Mouse (Mus musculus): Measurements from ENCODE around the gene Plscr3. TPM values are rescaled to one million over a fixed set of nuclear protein-coding genes. Genes with fewer than 3 reads are reported as not detected.

The Plscr3 gene
- polyA plus RNA-seq, 1 experiment = 82.7 TPM

DNA sequence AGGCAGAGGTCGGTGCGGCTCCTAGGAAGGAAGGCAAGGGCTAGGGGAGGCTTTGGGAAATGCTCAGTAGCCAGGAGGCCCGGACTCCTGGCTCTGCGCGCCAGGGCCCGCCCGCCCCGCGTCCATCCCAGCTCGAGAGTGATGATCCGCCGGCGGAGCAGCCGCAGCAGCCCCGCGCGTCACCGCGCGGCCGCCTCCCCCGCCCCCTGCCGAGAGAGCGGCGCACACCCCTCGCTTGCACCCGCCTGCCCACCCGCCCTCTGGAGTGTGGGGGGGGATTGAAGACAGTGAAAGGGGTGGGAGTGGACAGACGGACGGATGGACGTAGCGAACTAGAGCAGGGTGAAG lies 8.6 kb upstream of the Plscr3 start, which contains the start of gene Nlgn2:
Nlgn2 (minus strand) TSS at position 181 of the 348 bp plus-strand sequence.
- Histone ChIP-seq H3K79me2 (ENCODE audit: control insufficient read depth, insufficient read depth) (peaks cover 18% of the 10 kb centered on the region), H3K79me3 (ENCODE audit: low read depth) (no peaks in the 10 kb centered on the region), H3K4me3 (ENCODE audit: insufficient read depth, poor library complexity, severe bottlenecking) (peak within 1 kb of the TSS; percentile 76), H3K36me3 (ENCODE audit: control insufficient read depth, insufficient read depth) (peaks cover 12% of the 10 kb centered on the region), H3K27me3 (ENCODE audit: control insufficient read depth, insufficient read depth, insufficient read length) (no peaks in the 10 kb centered on the region), H3ac (ENCODE audit: control insufficient read depth, insufficient read length, low read depth) (peak within 1 kb of the TSS; percentile 86)
- TF ChIP-seq MAX (IDR thresholded peaks at IDR 0.05) (no peak), MYOG (IDR thresholded peaks at IDR 0.05; ENCODE audit: control insufficient read depth, extremely low read depth, insufficient read length) (no peak), FOSL1 (IDR thresholded peaks at IDR 0.05; ENCODE audit: insufficient read depth, low read length, poor library complexity, severe bottlenecking) (no peak), USF1 (IDR thresholded peaks at IDR 0.05; ENCODE audit: low read depth) (no peak), CTCF (IDR thresholded peaks at IDR 0.05; ENCODE audit: control insufficient read depth, insufficient read depth, insufficient read length) (no peak), MYOD1 (IDR thresholded peaks at IDR 0.05; ENCODE audit: control insufficient read depth, insufficient read length, low read depth) (no peak), CEBPB (IDR thresholded peaks at IDR 0.05; ENCODE audit: low read depth) (no peak)

- peak within 1 kb of the TSS; percentile 76 for H3K4me3 ChIP-seq (ENCODE audit: insufficient read depth, poor library complexity, severe bottlenecking)
- H3ac ChIP-seq (ENCODE audit: control insufficient read depth, insufficient read length, low read depth) = peak within 1 kb of the TSS; percentile 86
- H3K79me3 ChIP-seq (ENCODE audit: low read depth) = no peaks in the 10 kb centered on the region
- peaks cover 18% of the 10 kb centered on the region for H3K79me2 ChIP-seq (ENCODE audit: control insufficient read depth, insufficient read depth)
- H3K27me3 ChIP-seq (ENCODE audit: control insufficient read depth, insufficient read depth, insufficient read length) = no peaks in the 10 kb centered on the region
- peaks cover 7% of the 10 kb centered on the region for H3K36me3 ChIP-seq (ENCODE audit: control insufficient read depth, insufficient read depth)
- TF ChIP-seq CEBPB (IDR thresholded peaks at IDR 0.05; ENCODE audit: low read depth) = no peak
- TF ChIP-seq MAX (IDR thresholded peaks at IDR 0.05) = peak; percentile 48
Observed at GRCm38 (mm10) chr11:69837952-69838713, 8.0 kb upstream of the Plscr3 start, which contains the start of gene Tmem256. Gene Tmem256 (plus strand): TSS chr11:69838514.

GRCm38 (mm10) chr11:69838714-69839104 lies 7.5 kb upstream of the Plscr3 start:
- TF ChIP-seq USF1 (IDR thresholded peaks at IDR 0.05; ENCODE audit: low read depth) (no peak), CEBPB (IDR thresholded peaks at IDR 0.05; ENCODE audit: low read depth) (no peak), MAX (IDR thresholded peaks at IDR 0.05) (no peak)
- Histone ChIP-seq H3K4me3 (ENCODE audit: insufficient read depth, poor library complexity, severe bottlenecking) (peak overlapping the region; percentile 76), H3ac (ENCODE audit: control insufficient read depth, insufficient read length, low read depth) (peak overlapping the region; percentile 86), H3K79me2 (ENCODE audit: control insufficient read depth, insufficient read depth) (peaks cover 18% of the 10 kb centered on the region), H3K79me3 (ENCODE audit: low read depth) (no peaks in the 10 kb centered on the region), H3K36me3 (ENCODE audit: control insufficient read depth, insufficient read depth) (peaks cover 1% of the 10 kb centered on the region), H3K27me3 (ENCODE audit: control insufficient read depth, insufficient read depth, insufficient read length) (no peaks in the 10 kb centered on the region)

DNA sequence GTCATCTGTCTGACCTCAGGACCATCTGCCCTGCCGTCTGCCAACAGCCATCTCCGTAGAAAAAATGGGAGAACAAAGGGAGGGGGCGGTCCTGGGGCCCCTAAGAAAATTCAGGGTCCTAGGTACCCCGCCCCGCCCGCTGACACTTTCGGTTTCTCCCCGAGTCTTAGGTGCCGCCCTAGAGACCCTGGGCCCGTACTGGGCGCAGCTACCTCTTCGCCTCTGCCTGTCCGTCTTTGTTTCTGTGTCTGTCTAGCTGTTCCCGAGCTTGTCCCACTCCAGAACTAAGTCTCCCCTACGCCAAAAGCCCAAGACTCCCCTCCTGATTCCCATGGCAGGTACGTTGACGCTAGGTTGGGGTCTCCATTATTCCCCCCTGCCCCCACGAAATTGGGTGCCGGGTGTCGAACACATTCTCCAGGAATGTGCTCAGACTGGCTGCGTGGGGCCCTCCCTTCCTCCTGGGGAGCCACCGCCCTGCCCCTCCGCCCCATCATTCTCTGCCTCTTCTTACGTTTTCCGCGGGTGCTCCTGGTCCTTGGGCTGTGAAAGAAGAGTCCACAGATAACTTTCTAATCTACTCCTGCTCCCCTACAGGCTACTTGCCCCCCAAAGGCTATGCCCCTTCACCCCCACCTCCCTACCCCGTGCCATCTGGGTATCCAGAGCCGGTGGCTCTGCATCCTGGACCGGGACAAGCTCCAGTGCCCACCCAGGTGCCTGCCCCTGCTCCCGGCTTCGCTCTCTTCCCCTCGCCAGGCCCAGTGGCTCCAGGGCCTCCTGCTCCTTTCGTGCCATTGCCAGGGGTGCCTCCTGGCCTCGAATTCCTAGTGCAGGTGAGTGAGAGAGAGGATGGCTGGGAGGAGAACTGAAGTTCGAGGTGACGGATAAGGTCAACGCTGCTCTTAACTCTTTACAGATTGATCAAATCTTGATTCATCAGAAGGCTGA lies 837 bp downstream of the Plscr3 start:
- H3K79me3 ChIP-seq (ENCODE audit: low read depth) = peaks cover 2% of the 10 kb centered on the region
- TF ChIP-seq CEBPB (IDR thresholded peaks at IDR 0.05; ENCODE audit: low read depth) = no peak
- no peak for TF ChIP-seq FOSL1 (IDR thresholded peaks at IDR 0.05; ENCODE audit: insufficient read depth, low read length, poor library complexity, severe bottlenecking)
- TF ChIP-seq MYOG (IDR thresholded peaks at IDR 0.05; ENCODE audit: control insufficient read depth, extremely low read depth, insufficient read length) = no peak
- TF ChIP-seq USF1 (IDR thresholded peaks at IDR 0.05; ENCODE audit: low read depth) = no peak
- TF ChIP-seq CTCF (IDR thresholded peaks at IDR 0.05; ENCODE audit: control insufficient read depth, insufficient read depth, insufficient read length) = no peak
- TF ChIP-seq MAX (IDR thresholded peaks at IDR 0.05) = no peak
- no peak for TF ChIP-seq MYOD1 (IDR thresholded peaks at IDR 0.05; ENCODE audit: control insufficient read depth, insufficient read length, low read depth)
- peaks cover 22% of the 10 kb centered on the region for H3K79me2 ChIP-seq (ENCODE audit: control insufficient read depth, insufficient read depth)
- H3K27me3 ChIP-seq (ENCODE audit: control insufficient read depth, insufficient read depth, insufficient read length) = no peaks in the 10 kb centered on the region
- peak overlapping the region; percentile 89 for H3ac ChIP-seq (ENCODE audit: control insufficient read depth, insufficient read length, low read depth)
- H3K4me3 ChIP-seq (ENCODE audit: insufficient read depth, poor library complexity, severe bottlenecking) = peak overlapping the region; percentile 89
- peaks cover 45% of the 10 kb centered on the region for H3K36me3 ChIP-seq (ENCODE audit: control insufficient read depth, insufficient read depth)

DNA sequence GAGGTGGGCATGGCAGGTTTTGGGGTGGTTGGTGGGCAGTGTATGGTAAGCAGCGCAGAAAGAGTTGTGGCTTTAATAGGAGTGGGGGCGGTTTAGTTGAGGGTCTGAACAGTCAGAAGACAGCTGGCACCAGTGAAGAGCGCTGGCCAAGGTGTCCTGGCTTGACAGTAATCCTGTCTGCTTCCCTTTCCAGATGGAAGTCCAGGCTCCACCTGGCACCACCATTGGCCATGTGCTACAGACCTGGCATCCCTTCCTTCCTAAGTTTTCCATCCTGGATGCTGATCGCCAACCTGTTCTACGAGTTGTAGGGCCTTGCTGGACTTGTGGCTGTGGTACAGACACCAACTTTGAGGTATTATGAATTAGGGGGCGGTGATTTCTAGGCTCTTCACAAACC lies 1.8 kb downstream of the Plscr3 start:
- Histone ChIP-seq H3K79me3 (ENCODE audit: low read depth) (peaks cover 2% of the 10 kb centered on the region), H3ac (ENCODE audit: control insufficient read depth, insufficient read length, low read depth) (no peak overlapping the region), H3K4me3 (ENCODE audit: insufficient read depth, poor library complexity, severe bottlenecking) (no peak overlapping the region), H3K79me2 (ENCODE audit: control insufficient read depth, insufficient read depth) (peaks cover 22% of the 10 kb centered on the region), H3K27me3 (ENCODE audit: control insufficient read depth, insufficient read depth, insufficient read length) (no peaks in the 10 kb centered on the region), H3K36me3 (ENCODE audit: control insufficient read depth, insufficient read depth) (peaks cover 45% of the 10 kb centered on the region)
- TF ChIP-seq USF1 (IDR thresholded peaks at IDR 0.05; ENCODE audit: low read depth) = no peak
- no peak for TF ChIP-seq MYOD1 (IDR thresholded peaks at IDR 0.05; ENCODE audit: control insufficient read depth, insufficient read length, low read depth)
- no peak for TF ChIP-seq CTCF (IDR thresholded peaks at IDR 0.05; ENCODE audit: control insufficient read depth, insufficient read depth, insufficient read length)
- no peak for TF ChIP-seq MYOG (IDR thresholded peaks at IDR 0.05; ENCODE audit: control insufficient read depth, extremely low read depth, insufficient read length)
- no peak for TF ChIP-seq FOSL1 (IDR thresholded peaks at IDR 0.05; ENCODE audit: insufficient read depth, low read length, poor library complexity, severe bottlenecking)
- TF ChIP-seq CEBPB (IDR thresholded peaks at IDR 0.05; ENCODE audit: low read depth) = no peak
- no peak for TF ChIP-seq MAX (IDR thresholded peaks at IDR 0.05)
